Mouse (Mus musculus): ENCODE measurements around the gene Ms4a18. TPM values are rescaled to one million over a fixed set of nuclear protein-coding genes. Genes with fewer than 3 reads are reported as not detected.
A peak's percentile ranks its signal among the peaks of the same experiment; 100 is the strongest.

The Ms4a18 gene
- total RNA-seq, 2 experiments from 2014 or later, result not detected

GRCm38 (mm10) chr19:10984551-10984950 is 33.3 kb downstream of the Ms4a18 start:
- DNase-seq (ENCODE audit: low spot score in 2 of 2), result no peak

GRCm38 (mm10) chr19:10983146-10983545 is 34.7 kb downstream of the Ms4a18 start:
- no peak for DNase-seq (ENCODE audit: low spot score in 2 of 2)

- DNase-seq (ENCODE audit: low spot score in 2 of 2), result no peak
Measured at GRCm38 (mm10) chr19:10980210-10980609, 37.6 kb downstream of the Ms4a18 start.

GRCm38 (mm10) chr19:10979184-10980168 is 38.4 kb downstream of the Ms4a18 start:
- DNase-seq (ENCODE audit: low spot score in 2 of 2), result peak; percentile 29 to 77

GRCm38 (mm10) chr19:10976318-10976717 is 41.5 kb downstream of the Ms4a18 start:
- DNase-seq (ENCODE audit: low spot score in 2 of 2), result no peak

- DNase-seq (ENCODE audit: low spot score in 2 of 2), result no peak
Measured at GRCm38 (mm10) chr19:10975187-10975586, 42.6 kb downstream of the Ms4a18 start.

GRCm38 (mm10) chr19:10974238-10974865 is 43.5 kb downstream of the Ms4a18 start, which contains the start of gene Ms4a10:
Gene Ms4a10, minus strand, starts transcription at chr19:10974670.
- no peak for DNase-seq (ENCODE audit: low spot score in 2 of 2)

GRCm38 (mm10) chr19:10973187-10973586 is 44.6 kb downstream of the Ms4a18 start:
- no peak for DNase-seq (ENCODE audit: low spot score in 2 of 2)

GRCm38 (mm10) chr19:10972660-10973059 is 45.2 kb downstream of the Ms4a18 start:
- DNase-seq (ENCODE audit: low spot score in 2 of 2), result no peak

- DNase-seq (ENCODE audit: low spot score in 2 of 2), result no peak
Measured at GRCm38 (mm10) chr19:10970457-10970856, 47.4 kb downstream of the Ms4a18 start.

- DNase-seq (ENCODE audit: low spot score in 2 of 2), result no peak
Measured at GRCm38 (mm10) chr19:10968578-10968977, 49.3 kb downstream of the Ms4a18 start.

- no peak for DNase-seq (ENCODE audit: low spot score in 2 of 2)
Measured at GRCm38 (mm10) chr19:10965721-10966120, 52.1 kb downstream of the Ms4a18 start.

- no peak for DNase-seq (ENCODE audit: low spot score in 2 of 2)
Measured at GRCm38 (mm10) chr19:10959978-10960346, 57.9 kb downstream of the Ms4a18 start.

GRCm38 (mm10) chr19:10959085-10959977 is 58.5 kb downstream of the Ms4a18 start:
- peak in 1 of 2 experiments; percentile 70 for DNase-seq (ENCODE audit: low spot score in 2 of 2)

- peak; percentile 35 to 57 for DNase-seq (ENCODE audit: low spot score in 2 of 2)
Measured at GRCm38 (mm10) chr19:10952021-10952939, 65.6 kb downstream of the Ms4a18 start.

- no peak for DNase-seq (ENCODE audit: low spot score in 2 of 2)
Measured at GRCm38 (mm10) chr19:10949558-10949957, 68.3 kb downstream of the Ms4a18 start.

GRCm38 (mm10) chr19:10949112-10949511 is 68.7 kb downstream of the Ms4a18 start, which contains the start of gene Ccdc86:
Gene Ccdc86, minus strand, starts transcription at chr19:10949266.
- DNase-seq (ENCODE audit: low spot score in 2 of 2), result peak; percentile 94 to 98

GRCm38 (mm10) chr19:10948416-10948815 is 69.4 kb downstream of the Ms4a18 start:
- DNase-seq (ENCODE audit: low spot score in 2 of 2), result no peak

- DNase-seq (ENCODE audit: low spot score in 2 of 2), result no peak
Measured at GRCm38 (mm10) chr19:10947219-10947618, 70.6 kb downstream of the Ms4a18 start.
